Mouse (Mus musculus) liver, embryonic 13.5 days (tissue): ENCODE measurements at regions not wholly inside any gene's neighbourhood (a gene's known extent, or its start where the extent isn't known, plus 50 kb on each side); places are given as distances from the start of the nearest gene placed in this dataset.
"Not testable (repeated sequence)": the region's sequence is repeated elsewhere in the genome, so short reads cannot be mapped to it uniquely, and the experiment has no call there.

Experiments used
- ATAC-seq: fragments of 200-750 bp; cut with Nextera tagmentation; 2 replicates; pipeline ENCODE4 v1.8.0; 2017; ENCODE audit warnings: low read depth, mild to moderate bottlenecking, moderate number of reproducible peaks, moderate library complexity
- DNase-seq: peaks from one replicate; pipeline ENCODE4 v3.0.0; 2022
- H3K27ac ChIP-seq: fragments of 300-500 bp; sonication (generic); 2 replicates; pipeline ENCODE4 v1.5.1; 2015; ENCODE audit warnings: moderate library complexity, mild to moderate bottlenecking, inconsistent platforms
- H3K27me3 ChIP-seq: fragments of 300-500 bp; sonication (generic); 2 replicates; pipeline ENCODE4 v1.6.1; 2015; ENCODE audit warnings: mild to moderate bottlenecking, inconsistent platforms
- H3K36me3 ChIP-seq: fragments of 300-500 bp; sonication (generic); 2 replicates; pipeline ENCODE4 v1.6.1; 2015; ENCODE audit warnings: mild to moderate bottlenecking, inconsistent platforms
- H3K4me1 ChIP-seq: fragments of 300-500 bp; sonication (generic); replicated peaks from 2 replicates; pipeline ENCODE4 v1.6.1; 2015; ENCODE audit warnings: inconsistent platforms
- H3K4me2 ChIP-seq: fragments of 300-500 bp; sonication (generic); 2 replicates; pipeline ENCODE4 v1.6.1; 2015; ENCODE audit warnings: inconsistent platforms, mild to moderate bottlenecking, moderate library complexity
- H3K4me3 ChIP-seq: fragments of 300-500 bp; sonication (generic); replicated peaks from 2 replicates; pipeline ENCODE4 v1.5.1; 2015; ENCODE audit warnings: mild to moderate bottlenecking, inconsistent platforms
- H3K9ac ChIP-seq: fragments of 300-500 bp; sonication (generic); 2 replicates; pipeline ENCODE4 v1.6.1; 2015; ENCODE audit warnings: mild to moderate bottlenecking, inconsistent platforms
- H3K9me3 ChIP-seq: fragments of 300-500 bp; sonication (generic); replicated peaks from 2 replicates; pipeline ENCODE4 v1.6.1; 2016; ENCODE audit warnings: inconsistent platforms
- WGBS: fragments of 180-500 bp; shearing (Covaris S2); methylation state at CpG from one replicate; pipeline ENCODE4 v1.1.7; 2015; ENCODE audit not compliant: insufficient replicate concordance; 5-methylcytosine and 5-hydroxymethylcytosine counted together

GRCm38 (mm10) chr7:39596403-39596802, 78.8 kb downstream of the Zfp619 start:
- ATAC-seq (no peak), DNase-seq (no peak)
- Histone ChIP-seq H3K36me3 (no peaks in the 10 kb centered on the region), H3K4me1 (no peaks in the 10 kb centered on the region), H3K4me3 (no peak overlapping the region), H3K27ac (no peak overlapping the region), H3K27me3 (no peaks in the 10 kb centered on the region), H3K9ac (no peak overlapping the region), H3K9me3 (no peaks in the 10 kb centered on the region), H3K4me2 (no peak overlapping the region)

GRCm38 (mm10) chr7:39613767-39614166, 96.2 kb downstream of the Zfp619 start:
- no peaks in the 10 kb centered on the region for H3K27me3 ChIP-seq
- H3K9ac ChIP-seq = no peak overlapping the region
- DNase-seq = no peak
- ATAC-seq = no peak
- H3K4me3 ChIP-seq = no peak overlapping the region
- no peaks in the 10 kb centered on the region for H3K9me3 ChIP-seq
- 60% methylated on average over 4 of the region's 4 CpGs for WGBS
- no peak overlapping the region for H3K4me2 ChIP-seq
- H3K36me3 ChIP-seq = no peaks in the 10 kb centered on the region
- no peak overlapping the region for H3K27ac ChIP-seq
- no peaks in the 10 kb centered on the region for H3K4me1 ChIP-seq

- H3K9ac ChIP-seq = no peak overlapping the region
- H3K4me3 ChIP-seq = no peak overlapping the region
- H3K9me3 ChIP-seq = no peaks in the 10 kb centered on the region
- H3K27ac ChIP-seq = no peak overlapping the region
- H3K27me3 ChIP-seq = no peaks in the 10 kb centered on the region
- H3K36me3 ChIP-seq = no peaks in the 10 kb centered on the region
- WGBS = 41% methylated on average over 2 of the region's 2 CpGs
- DNase-seq (no peak), ATAC-seq (no peak)
- H3K4me2 ChIP-seq = no peak overlapping the region
- no peaks in the 10 kb centered on the region for H3K4me1 ChIP-seq
Observed at GRCm38 (mm10) chr7:39615092-39615491, 97.5 kb downstream of the Zfp619 start.

GRCm38 (mm10) chr7:39621796-39622195, 104.2 kb downstream of the Zfp619 start:
- H3K9me3 ChIP-seq = no peaks in the 10 kb centered on the region
- no peak overlapping the region for H3K4me3 ChIP-seq

GRCm38 (mm10) chr7:39632836-39633235, 115.3 kb downstream of the Zfp619 start:
- no peaks in the 10 kb centered on the region for H3K27me3 ChIP-seq
- no peak overlapping the region for H3K4me2 ChIP-seq
- no peak overlapping the region for H3K9ac ChIP-seq
- no peak overlapping the region for H3K27ac ChIP-seq
- H3K4me3 ChIP-seq = no peak overlapping the region
- WGBS = 44% methylated on average over 3 of the region's 3 CpGs
- H3K9me3 ChIP-seq = no peaks in the 10 kb centered on the region
- H3K36me3 ChIP-seq = no peaks in the 10 kb centered on the region
- ATAC-seq (no peak), DNase-seq (no peak)
- no peaks in the 10 kb centered on the region for H3K4me1 ChIP-seq

More at GRCm38 (mm10) chr7:39621796-39622195, 104.2 kb downstream of the Zfp619 start:
- no peak overlapping the region for H3K9ac ChIP-seq
- H3K4me2 ChIP-seq = no peak overlapping the region
- no peak for ATAC-seq
- H3K36me3 ChIP-seq = no peaks in the 10 kb centered on the region
- DNase-seq = no peak
- no peaks in the 10 kb centered on the region for H3K27me3 ChIP-seq
- WGBS = 72% methylated on average over 2 of the region's 2 CpGs
- H3K27ac ChIP-seq = no peak overlapping the region
- H3K4me1 ChIP-seq = no peaks in the 10 kb centered on the region

GRCm38 (mm10) chr7:39642333-39642732, 124.8 kb downstream of the Zfp619 start:
- DNase-seq (no peak), ATAC-seq (no peak)
- Histone ChIP-seq H3K27ac (no peak overlapping the region), H3K9ac (no peak overlapping the region), H3K4me2 (no peak overlapping the region), H3K36me3 (no peaks in the 10 kb centered on the region), H3K4me1 (no peaks in the 10 kb centered on the region), H3K27me3 (no peaks in the 10 kb centered on the region), H3K9me3 (no peaks in the 10 kb centered on the region), H3K4me3 (no peak overlapping the region)
- 64% methylated on average over 4 of the region's 4 CpGs for WGBS

- ATAC-seq (no peak), DNase-seq (no peak)
- H3K9me3 ChIP-seq = no peaks in the 10 kb centered on the region
- no peaks in the 10 kb centered on the region for H3K36me3 ChIP-seq
- no peaks in the 10 kb centered on the region for H3K4me1 ChIP-seq
- no peak overlapping the region for H3K4me2 ChIP-seq
- H3K9ac ChIP-seq = no peak overlapping the region
- no peak overlapping the region for H3K27ac ChIP-seq
- H3K27me3 ChIP-seq = no peaks in the 10 kb centered on the region
- 21% methylated on average over 1 of the region's 1 CpGs for WGBS
- no peak overlapping the region for H3K4me3 ChIP-seq
Observed at GRCm38 (mm10) chr7:39643323-39643722, 125.8 kb downstream of the Zfp619 start.

GRCm38 (mm10) chr7:39650483-39651102, 133.0 kb downstream of the Zfp619 start:
- Histone ChIP-seq H3K4me1 (no peaks in the 10 kb centered on the region), H3K9me3 (no peaks in the 10 kb centered on the region), H3K27ac (no peak overlapping the region), H3K4me3 (no peak overlapping the region), H3K4me2 (no peak overlapping the region), H3K27me3 (no peaks in the 10 kb centered on the region), H3K36me3 (no peaks in the 10 kb centered on the region), H3K9ac (no peak overlapping the region)
- ATAC-seq = no peak
- 39% methylated on average over 6 of the region's 6 CpGs for WGBS
- no peak for DNase-seq

- ATAC-seq (peak; percentile 48; the same call in 1 of the 2 replicates), DNase-seq (no peak)
- H3K4me2 ChIP-seq = peak overlapping the region; percentile 59; the same call in 1 of the 2 replicates
- no peaks in the 10 kb centered on the region for H3K36me3 ChIP-seq
- no peak overlapping the region for H3K9ac ChIP-seq
- H3K27ac ChIP-seq = no peak overlapping the region
- H3K4me1 ChIP-seq = no peaks in the 10 kb centered on the region
- 11% methylated on average over 4 of the region's 4 CpGs for WGBS
- no peaks in the 10 kb centered on the region for H3K27me3 ChIP-seq
- H3K4me3 ChIP-seq = no peak overlapping the region
- H3K9me3 ChIP-seq = no peaks in the 10 kb centered on the region
Observed at GRCm38 (mm10) chr7:39654563-39655286, 137.2 kb downstream of the Zfp619 start.

GRCm38 (mm10) chr7:39655287-39655652, 137.7 kb downstream of the Zfp619 start:
- H3K27ac ChIP-seq, H3K4me1 ChIP-seq, H3K27me3 ChIP-seq, H3K36me3 ChIP-seq, DNase-seq, H3K9me3 ChIP-seq, H3K9ac ChIP-seq: not testable (repeated sequence)
- Histone ChIP-seq H3K4me3 (peak overlapping the region; percentile 49), H3K4me2 (peak overlapping the region; percentile 59)
- 22% methylated on average over 22 of the region's 23 CpGs for WGBS
- peak; percentile 34; the same call in 1 of the 2 replicates for ATAC-seq

GRCm38 (mm10) chr7:39655709-39656397, 138.3 kb downstream of the Zfp619 start:
- Histone ChIP-seq H3K9ac (0 out of 2 replicates have a peak overlapping the region, but pooled peaks have one; percentile 22), H3K27me3 (no peaks in the 10 kb centered on the region), H3K27ac (no peak overlapping the region), H3K4me1 (no peaks in the 10 kb centered on the region), H3K9me3 (no peaks in the 10 kb centered on the region), H3K36me3 (no peaks in the 10 kb centered on the region), H3K4me2 (peak overlapping the region; percentile 59), H3K4me3 (peak overlapping the region; percentile 49)
- DNase-seq (no peak), ATAC-seq (no peak)
- 30% methylated on average over 13 of the region's 13 CpGs for WGBS
